Mouse (Mus musculus) G1E (cell line): Measurements from ENCODE around the gene Rom1. TPM values are rescaled to one million over a fixed set of nuclear protein-coding genes. Genes with fewer than 3 reads are reported as not detected.

ENCODE experiments used
- ATAC-seq: 2 replicates; pipeline ENCODE4 v1.8.0; 2016; ENCODE audit warnings: mild to moderate bottlenecking; ENCODE audit not compliant: insufficient number of reproducible peaks, poor library complexity, low FRiP score, severe bottlenecking; ENCODE audit errors: extremely low read depth
- DNase-seq: peaks from one replicate; pipeline ENCODE4 v3.0.0; 2012; ENCODE audit warnings: low spot score
- H3K27me3 ChIP-seq: 2 replicates; pipeline ENCODE4 v1.6.1; 2012; ENCODE audit warnings: mild to moderate bottlenecking, low read length, inconsistent platforms; ENCODE audit not compliant: insufficient read depth
- H3K36me3 ChIP-seq: replicated peaks from 2 replicates; pipeline ENCODE3; 2012; ENCODE audit warnings: mild to moderate bottlenecking, inconsistent platforms
- H3K4me1 ChIP-seq: 2 replicates; pipeline ENCODE4 v1.6.1; 2012; ENCODE audit warnings: low read depth, low read length, inconsistent platforms, mixed read lengths; ENCODE audit not compliant: insufficient read depth
- H3K4me3 ChIP-seq: 2 replicates; pipeline ENCODE4 v1.5.1; 2012; ENCODE audit warnings: low read depth, mild to moderate bottlenecking, inconsistent platforms, low read length, moderate library complexity, mixed read lengths
- H3K9me3 ChIP-seq: replicated peaks from 2 replicates; pipeline ENCODE4 v1.6.1; 2012; ENCODE audit warnings: inconsistent platforms
- CTCF ChIP-seq: IDR thresholded peaks from 2 replicates; pipeline ENCODE4 v1.5.1; 2012; ENCODE audit warnings: low read depth, low read length, inconsistent platforms, mixed read lengths
- GATA1 ChIP-seq: IDR thresholded peaks from 2 replicates; pipeline ENCODE4 v1.6.1; 2012; ENCODE audit warnings: borderline replicate concordance, low read length, inconsistent platforms, mixed read lengths
- GATA2 ChIP-seq: IDR thresholded peaks from 2 replicates; pipeline ENCODE4 v1.6.1; 2012; ENCODE audit warnings: low read depth, low read length, inconsistent platforms, borderline replicate concordance
- POLR2AphosphoS5 ChIP-seq: IDR thresholded peaks from 2 replicates; pipeline ENCODE4 v1.6.1; 2012; ENCODE audit warnings: low read depth, low read length, inconsistent platforms; ENCODE audit not compliant: insufficient replicate concordance
- TAL1 ChIP-seq: conservative IDR thresholded peaks from 2 replicates; pipeline ENCODE4 v1.6.1; 2012; ENCODE audit warnings: low read depth, low read length, inconsistent platforms, mixed read lengths
- polyA plus RNA-seq: library from polyadenylated mRNA; stranded (reverse); fragments of >175 nt; gene quantifications from 2 replicates; pipeline ENCODE4 v1.2.3, GENCODE M21; 2012
- total RNA-seq, 2 experiments: library from RNA; stranded (forward) in 1 of 2; stranded (reverse) in 1 of 2; fragments of 200-1000 nt in 1 of 2; fragments of >200 nt in 1 of 2; fragmentation: Nextera tagmentation in 1 of 2; gene quantifications; 2 replicates each; pipeline ENCODE4 v1.2.3; 2014 to 2017

Gene Rom1
- total and polyA plus RNA-seq, 3 experiments = 5.4 to 14.2 TPM; not detected in 1

- Histone ChIP-seq H3K27me3 (no peaks in the 10 kb centered on the region), H3K9me3 (no peaks in the 10 kb centered on the region), H3K36me3 (peaks cover 93% of the 10 kb centered on the region), H3K4me3 (no peak overlapping the region), H3K4me1 (peaks cover 72% of the 10 kb centered on the region)
- ATAC-seq (no peak), DNase-seq (no peak)
- TF ChIP-seq GATA2 (no peak), GATA1 (no peak), TAL1 (no peak), CTCF (no peak), POLR2AphosphoS5 (no peak)
Observed at GRCm38 (mm10) chr19:8936736-8937135, 7.6 kb upstream of the Rom1 start.

GRCm38 (mm10) chr19:8930771-8931170, 1.6 kb upstream of the Rom1 start:
- H3K27me3 ChIP-seq = no peaks in the 10 kb centered on the region
- ATAC-seq (no peak), DNase-seq (no peak)
- peaks cover 80% of the 10 kb centered on the region for H3K36me3 ChIP-seq
- peaks cover 80% of the 10 kb centered on the region for H3K4me1 ChIP-seq
- peak overlapping the region; percentile 90 for H3K4me3 ChIP-seq
- no peaks in the 10 kb centered on the region for H3K9me3 ChIP-seq
- TF ChIP-seq TAL1 (no peak), GATA2 (no peak), POLR2AphosphoS5 (no peak), GATA1 (no peak), CTCF (no peak)

DNA sequence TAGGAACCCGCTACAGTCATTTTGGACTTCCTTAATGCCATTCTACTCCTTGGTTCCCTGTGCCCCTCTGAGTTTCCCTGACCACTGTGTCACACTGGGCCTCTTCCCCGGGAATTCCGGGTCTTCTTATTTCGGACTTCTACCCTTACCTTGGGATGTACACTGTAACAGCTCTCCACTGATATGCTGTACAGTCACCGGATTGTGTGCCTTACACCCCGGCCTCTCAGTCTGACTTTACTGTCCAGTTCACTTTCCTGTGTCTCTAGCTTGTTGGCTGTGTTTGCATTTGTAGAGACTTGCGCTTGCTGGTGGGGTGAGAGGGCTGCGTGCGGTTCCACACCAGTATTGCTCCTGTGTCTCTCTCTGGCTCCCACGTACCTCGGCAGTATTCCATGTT, 961 bp upstream of the Rom1 start:
- Histone ChIP-seq H3K4me1 (peaks cover 86% of the 10 kb centered on the region), H3K36me3 (peaks cover 80% of the 10 kb centered on the region)
- TF ChIP-seq CTCF (no peak), POLR2AphosphoS5 (no peak), GATA2 (no peak), GATA1 (no peak), TAL1 (no peak)

GRCm38 (mm10) chr19:8928689-8929223, 400 bp downstream of the Rom1 start:
- peaks cover 76% of the 10 kb centered on the region for H3K36me3 ChIP-seq
- no peaks in the 10 kb centered on the region for H3K9me3 ChIP-seq
- DNase-seq (peak; percentile 38), ATAC-seq (no peak)
- H3K4me1 ChIP-seq = peaks cover 86% of the 10 kb centered on the region
- no peak for TF ChIP-seq GATA2
- no peak for TF ChIP-seq TAL1
- no peak for TF ChIP-seq POLR2AphosphoS5
- TF ChIP-seq GATA1 = no peak
- no peak for TF ChIP-seq CTCF
- peak overlapping the region; percentile 90 for H3K4me3 ChIP-seq
- H3K27me3 ChIP-seq = no peaks in the 10 kb centered on the region

More for the DNA sequence above, 961 bp upstream of the Rom1 start:
- Histone ChIP-seq H3K4me3 (peak overlapping the region; percentile 90), H3K27me3 (no peaks in the 10 kb centered on the region), H3K9me3 (no peaks in the 10 kb centered on the region)
- ATAC-seq (no peak), DNase-seq (no peak)

DNA sequence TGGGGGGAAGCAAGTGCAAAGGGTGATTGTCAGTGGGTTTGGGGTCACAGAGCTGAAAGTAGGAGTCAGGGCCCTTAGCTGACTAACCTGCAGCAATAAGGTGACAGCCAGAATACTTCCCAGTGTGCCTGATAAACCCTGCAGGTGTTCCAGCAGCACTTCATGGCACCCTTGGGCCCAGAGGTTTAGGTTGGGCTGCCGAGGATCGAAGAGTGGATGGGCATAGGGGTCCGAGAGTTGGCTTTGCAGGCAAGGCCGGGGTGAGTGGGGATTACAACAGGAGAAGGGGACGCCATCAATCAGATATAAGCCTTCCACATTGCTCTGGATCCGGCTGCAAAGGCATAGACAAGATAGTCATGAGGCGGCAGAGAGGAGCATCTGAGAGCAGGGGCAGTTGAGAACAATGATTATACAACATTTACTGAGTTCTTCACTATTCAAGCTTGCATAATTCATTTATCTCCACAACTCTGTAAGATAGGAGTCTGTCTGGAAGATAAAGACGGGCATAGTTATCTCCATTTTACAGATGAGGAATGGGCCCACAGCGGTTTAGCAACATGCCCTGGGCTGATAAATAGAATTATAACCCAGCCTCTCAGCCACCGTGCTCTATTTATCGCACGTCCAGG, 1.1 kb downstream of the Rom1 start:
- H3K4me3 ChIP-seq = peak overlapping the region; percentile 90
- H3K36me3 ChIP-seq = peaks cover 76% of the 10 kb centered on the region
- ATAC-seq = peak; percentile 73

GRCm38 (mm10) chr19:8926766-8927165, 2.4 kb downstream of the Rom1 start:
- Histone ChIP-seq H3K9me3 (no peaks in the 10 kb centered on the region), H3K4me3 (peak overlapping the region; percentile 66; the same call in 1 of the 2 replicates), H3K27me3 (no peaks in the 10 kb centered on the region), H3K4me1 (peaks cover 93% of the 10 kb centered on the region), H3K36me3 (peaks cover 75% of the 10 kb centered on the region)
- TF ChIP-seq TAL1 (no peak), POLR2AphosphoS5 (no peak), GATA2 (no peak), GATA1 (no peak), CTCF (no peak)
- DNase-seq = no peak
- no peak for ATAC-seq

More for the DNA sequence above, 1.1 kb downstream of the Rom1 start:
- H3K27me3 ChIP-seq = no peaks in the 10 kb centered on the region
- no peaks in the 10 kb centered on the region for H3K9me3 ChIP-seq
- peaks cover 86% of the 10 kb centered on the region for H3K4me1 ChIP-seq
- TF ChIP-seq TAL1 (peak; percentile 96), GATA2 (0 out of 2 replicates have a peak, but pooled peaks have one; percentile 11), GATA1 (no peak)
- DNase-seq = peak; percentile 75

DNA sequence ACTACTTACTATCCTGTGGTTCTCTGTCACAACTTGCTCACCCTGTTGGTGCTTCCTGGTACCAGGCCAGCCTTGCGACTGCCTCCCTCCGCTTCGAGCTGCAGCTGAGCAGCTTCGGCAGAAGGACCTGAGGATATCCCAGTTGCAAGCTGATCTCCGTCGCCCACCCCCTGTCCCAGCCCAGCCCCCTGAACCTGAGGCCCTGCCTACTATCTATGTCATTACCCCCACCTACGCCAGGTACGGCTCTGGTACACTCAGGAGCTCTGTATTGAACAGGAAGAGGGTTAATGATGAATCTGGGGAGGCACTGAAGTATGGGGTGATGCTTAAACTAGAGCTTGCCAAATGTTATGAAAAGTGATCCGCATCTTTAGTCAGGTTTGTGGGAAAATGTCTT, 7.4 kb downstream of the Rom1 start:
- no peak for ATAC-seq
- Histone ChIP-seq H3K36me3 (peaks cover 53% of the 10 kb centered on the region), H3K27me3 (no peaks in the 10 kb centered on the region), H3K4me1 (peaks cover 69% of the 10 kb centered on the region), H3K4me3 (peak overlapping the region; percentile 85), H3K9me3 (no peaks in the 10 kb centered on the region)
- no peak for TF ChIP-seq POLR2AphosphoS5
- no peak for DNase-seq
